Mouse (Mus musculus) T-helper 1 cell (primary cell): ENCODE measurements at regions not wholly inside any gene's neighbourhood (a gene's known extent, or its start where the extent isn't known, plus 50 kb on each side); places are given as distances from the start of the nearest gene placed in this dataset.

ENCODE experiments used
- in situ Hi-C: fragments of 300-600 bp; cut with MboI, MseI; formaldehyde crosslinking; loops from one replicate; pipeline ENCODE4 v1.15.1; 2025; ENCODE audit warnings: high pct_unique_total_duplicates

DNA sequence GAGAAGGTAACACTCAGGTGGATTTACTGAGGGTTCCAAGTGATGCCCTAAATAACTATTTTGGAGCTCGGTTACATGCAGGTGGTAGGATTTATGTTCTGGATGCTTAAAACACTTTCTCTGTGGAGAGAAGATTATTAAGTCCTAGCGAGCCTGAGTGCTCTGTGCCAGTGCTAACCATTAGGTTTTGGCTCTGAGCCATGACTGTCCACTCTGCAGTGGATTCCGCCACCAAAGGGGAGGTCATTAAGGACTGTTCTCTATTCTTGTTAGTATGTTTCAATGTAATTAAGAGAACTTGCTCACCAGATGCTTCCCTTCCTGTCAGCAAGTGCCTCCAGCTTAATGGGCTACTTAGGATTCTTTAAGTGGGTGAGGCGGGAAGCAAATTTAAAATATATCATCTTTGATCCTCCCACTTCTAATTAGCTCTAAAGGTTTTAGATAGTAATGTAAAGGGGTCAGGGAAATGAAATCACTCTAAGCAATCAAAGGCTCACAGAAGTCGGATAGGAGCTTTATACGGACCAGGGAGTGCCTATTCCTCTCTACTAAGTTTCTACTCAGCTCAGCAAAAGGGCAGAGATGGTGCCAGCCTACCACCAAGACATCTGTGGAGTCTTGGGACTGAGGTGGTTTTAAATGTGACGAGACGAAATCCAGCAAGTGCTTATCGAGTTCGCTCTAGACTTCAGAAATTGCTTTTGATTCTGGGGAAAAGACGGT lies 301.6 kb upstream of the Gm15217 start:
- in situ Hi-C loops, result no loop called here

DNA sequence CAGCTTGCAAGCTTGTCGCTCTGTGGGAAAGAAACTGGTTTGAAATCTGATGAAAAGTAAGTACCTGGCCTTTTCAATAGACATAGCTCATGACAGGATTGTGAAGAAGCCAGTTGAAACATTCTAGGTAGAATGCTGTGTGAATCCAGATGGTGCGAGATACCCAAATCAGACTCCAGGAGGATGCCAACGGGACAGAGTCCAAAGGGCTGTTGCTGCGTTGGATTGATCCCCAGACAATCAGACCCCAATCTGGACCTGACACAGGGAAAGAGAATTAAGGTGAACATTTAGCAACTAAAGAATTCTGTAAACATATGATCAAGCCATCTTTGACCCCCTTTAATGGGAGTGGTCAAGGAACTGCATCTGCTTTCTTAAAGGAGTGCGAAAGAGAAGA lies 296.6 kb upstream of the Gm15217 start:
- in situ Hi-C loops, result no loop called here

DNA sequence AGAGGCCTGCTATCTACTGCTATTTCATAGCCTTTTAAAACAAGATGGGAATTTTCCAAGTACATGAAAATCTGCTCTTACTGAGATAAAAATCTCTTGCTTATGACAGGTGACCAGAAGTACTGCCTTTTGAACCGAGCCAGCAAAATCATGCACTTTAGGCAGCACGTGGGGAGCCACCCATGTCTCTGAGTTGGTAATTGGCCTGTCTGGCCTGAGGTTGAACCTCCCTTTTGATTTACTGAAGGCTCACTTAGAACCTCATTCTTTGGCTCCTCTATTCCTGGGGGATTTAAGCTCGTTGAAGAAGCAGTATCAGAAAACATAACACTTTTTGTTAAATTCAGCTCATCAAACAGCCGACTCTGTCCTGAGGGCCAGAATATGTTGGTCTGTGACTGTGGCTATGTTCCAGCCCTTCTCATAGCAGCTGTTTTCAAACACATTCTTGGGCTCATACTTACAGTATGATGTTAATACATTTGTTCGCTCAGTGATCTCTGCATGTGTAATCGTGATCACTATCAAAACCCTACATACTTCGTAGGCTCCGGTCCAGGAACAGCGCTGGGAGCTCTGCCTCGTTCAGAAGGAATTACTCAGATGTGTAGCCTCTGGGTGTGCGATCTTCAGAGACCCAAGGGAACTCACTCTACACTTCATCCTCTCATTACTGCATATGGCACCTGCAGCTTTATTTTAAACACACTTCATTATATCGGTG lies 290.1 kb upstream of the Gm15217 start:
- in situ Hi-C loops, result no loop called here

DNA sequence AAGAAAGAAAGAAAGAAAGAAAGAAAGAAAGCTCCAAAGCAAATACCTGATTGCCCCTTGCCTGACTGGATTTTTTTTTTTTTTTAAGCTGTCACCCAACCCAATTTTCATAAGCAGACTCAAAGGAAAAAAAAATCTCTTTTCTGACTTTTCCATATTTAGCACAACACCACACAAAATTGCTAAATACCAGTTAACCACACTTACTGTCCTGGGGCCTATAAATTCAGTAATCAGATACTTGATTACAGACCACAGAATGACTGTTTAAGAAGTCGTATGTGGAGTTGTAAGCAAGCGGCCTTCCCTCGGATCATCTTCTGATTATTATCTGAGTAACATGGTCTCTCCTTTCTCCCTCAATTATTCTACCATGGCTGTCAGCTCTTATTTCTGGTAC lies 263.3 kb upstream of the Gm15217 start:
- in situ Hi-C loops, result no loop called here

DNA sequence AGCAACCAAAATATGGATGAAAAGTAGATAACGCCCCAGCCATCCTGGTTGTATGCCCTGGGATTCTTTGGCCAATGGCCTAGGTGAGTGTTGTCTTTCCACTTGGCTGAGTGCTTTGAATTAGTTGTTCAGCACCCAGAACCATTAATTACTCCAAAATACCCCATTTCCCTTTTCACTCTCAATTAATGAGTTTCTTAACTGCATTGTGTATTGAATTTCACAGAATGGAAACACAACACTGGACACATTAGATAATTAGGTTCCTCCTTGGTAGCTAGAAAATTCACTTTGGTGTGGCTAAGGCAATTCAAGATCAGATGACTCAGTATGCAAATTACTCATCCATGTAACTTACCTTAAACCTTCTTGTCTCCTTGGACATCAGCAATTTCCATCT lies 252.7 kb upstream of the Gm15217 start:
- in situ Hi-C loops, result no loop called here

DNA sequence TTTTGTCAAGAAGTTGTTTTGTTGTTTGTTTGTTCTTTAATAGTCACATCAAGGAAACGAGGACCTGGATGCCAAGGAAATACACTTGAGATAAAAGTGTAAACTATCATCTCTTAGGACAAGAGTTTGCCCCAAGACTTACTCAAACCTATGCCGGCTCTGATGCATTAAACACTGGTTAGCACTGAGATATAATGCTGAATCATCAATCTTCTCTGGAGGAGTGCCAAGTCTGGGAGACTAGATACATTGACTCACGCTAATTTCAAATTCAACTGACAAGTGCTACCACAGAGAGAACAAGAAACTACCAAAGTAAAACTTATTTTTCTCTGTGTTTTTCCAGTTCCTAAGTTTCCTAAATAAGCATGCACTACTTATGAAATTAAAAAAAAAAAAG lies 249.5 kb upstream of the Gm15217 start:
- in situ Hi-C loops, result no loop called here

DNA sequence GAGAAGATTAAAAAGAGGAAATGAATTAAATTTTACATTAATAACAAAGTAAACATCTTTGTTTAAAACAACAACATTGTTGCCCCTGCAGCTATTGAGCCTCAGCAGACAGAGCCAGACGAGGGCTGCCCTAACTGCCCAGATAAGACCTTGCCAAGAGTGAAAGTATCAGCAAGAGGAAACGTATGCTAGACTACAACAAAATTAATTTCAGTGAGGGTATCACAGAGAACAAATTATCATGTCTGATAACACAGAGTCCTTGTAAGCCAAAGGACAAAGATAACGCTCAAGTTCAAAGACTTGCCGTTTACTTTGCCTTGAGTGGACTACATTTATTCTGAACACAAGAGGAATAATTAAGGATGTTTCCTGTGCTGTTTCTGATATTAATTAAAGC lies 235.0 kb upstream of the Gm15217 start:
- in situ Hi-C loops, result no loop called here

DNA sequence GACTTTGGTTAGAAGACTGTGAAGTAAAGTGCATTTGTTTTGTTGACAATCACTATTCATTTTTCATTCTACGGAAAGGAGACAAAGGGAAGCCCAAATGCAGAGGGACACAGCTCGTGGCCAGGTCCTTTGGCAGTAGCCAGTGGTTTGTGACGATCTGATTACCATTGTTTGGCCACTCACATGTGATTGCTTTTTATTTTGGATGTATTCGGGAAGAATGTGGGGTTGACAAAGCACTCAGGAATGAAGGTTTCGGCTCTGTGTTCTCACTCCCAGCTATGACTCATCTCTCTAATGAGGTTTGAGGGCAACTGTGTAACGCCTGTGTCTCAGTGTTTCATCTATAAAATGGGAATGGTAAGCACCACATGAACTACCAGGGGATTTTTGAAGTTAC lies 234.5 kb upstream of the Gm15217 start:
- in situ Hi-C loops, result no loop called here

DNA sequence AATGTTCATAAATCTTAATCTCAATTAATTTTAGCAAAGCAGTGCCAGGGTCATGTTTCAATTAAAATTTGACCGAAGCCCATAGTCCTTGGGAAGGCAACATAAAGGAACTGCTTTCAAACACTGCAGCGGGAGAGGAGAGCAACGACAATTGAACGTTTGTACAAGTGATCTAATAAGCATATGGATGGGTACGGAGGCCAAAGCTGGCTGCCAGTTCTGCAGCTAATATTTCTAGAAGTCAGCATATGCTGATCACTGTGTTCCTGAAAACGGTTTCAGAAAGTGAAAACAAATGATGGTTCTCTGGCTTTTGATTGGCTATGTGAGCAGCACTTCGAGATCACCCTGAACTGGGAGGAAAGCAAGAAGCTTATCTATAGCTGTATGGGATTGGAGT lies 233.6 kb upstream of the Gm15217 start:
- in situ Hi-C loops, result no loop called here

DNA sequence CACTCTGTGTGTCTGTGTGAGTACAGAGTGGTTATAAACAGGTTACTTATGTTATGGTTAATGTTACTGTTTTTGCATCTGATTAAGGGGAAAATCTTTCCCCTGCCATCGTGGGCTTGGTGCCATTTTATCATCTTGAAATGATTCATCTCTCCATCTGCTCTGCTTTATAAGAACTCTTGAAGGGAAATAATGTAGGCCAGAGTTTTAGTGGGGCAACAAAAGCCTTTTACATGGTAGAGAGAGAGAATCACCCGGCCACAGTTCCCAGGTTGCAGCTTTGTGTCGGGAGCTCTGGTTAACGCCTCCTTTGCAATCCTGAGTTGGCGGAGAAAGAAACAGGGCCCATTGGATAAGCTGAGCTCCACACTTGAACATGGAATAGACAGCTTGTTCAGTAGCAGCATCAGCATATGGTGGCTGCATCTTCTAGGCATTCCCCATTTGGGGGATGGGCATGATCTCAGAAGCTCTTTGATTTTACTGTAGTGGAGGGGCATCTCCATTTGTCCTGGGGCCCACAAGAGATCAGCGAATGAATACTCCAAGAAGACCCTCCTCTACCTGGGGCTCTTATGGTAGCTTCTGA lies 230.0 kb upstream of the Gm15217 start:
- in situ Hi-C loops, result no loop called here

DNA sequence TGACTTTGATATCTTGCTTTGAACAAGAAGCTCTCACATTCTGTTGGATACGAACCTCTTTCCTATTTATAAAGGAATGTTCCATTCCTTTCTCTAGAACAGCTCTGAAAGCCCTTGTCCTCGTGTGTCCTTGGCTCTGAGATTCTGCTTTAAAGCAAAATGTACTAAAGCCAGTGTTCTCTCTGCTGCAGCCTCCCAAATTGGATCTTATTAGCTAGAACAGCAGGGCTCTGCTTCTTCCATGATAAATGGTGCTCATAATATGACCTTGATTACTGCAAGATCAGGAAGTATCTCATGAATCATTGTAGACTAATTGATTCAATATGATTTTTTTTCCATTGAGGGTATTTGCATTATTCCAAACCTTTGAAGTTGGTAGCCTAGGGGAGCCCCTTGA lies 220.5 kb upstream of the Gm15217 start:
- in situ Hi-C loops, result no loop called here

DNA sequence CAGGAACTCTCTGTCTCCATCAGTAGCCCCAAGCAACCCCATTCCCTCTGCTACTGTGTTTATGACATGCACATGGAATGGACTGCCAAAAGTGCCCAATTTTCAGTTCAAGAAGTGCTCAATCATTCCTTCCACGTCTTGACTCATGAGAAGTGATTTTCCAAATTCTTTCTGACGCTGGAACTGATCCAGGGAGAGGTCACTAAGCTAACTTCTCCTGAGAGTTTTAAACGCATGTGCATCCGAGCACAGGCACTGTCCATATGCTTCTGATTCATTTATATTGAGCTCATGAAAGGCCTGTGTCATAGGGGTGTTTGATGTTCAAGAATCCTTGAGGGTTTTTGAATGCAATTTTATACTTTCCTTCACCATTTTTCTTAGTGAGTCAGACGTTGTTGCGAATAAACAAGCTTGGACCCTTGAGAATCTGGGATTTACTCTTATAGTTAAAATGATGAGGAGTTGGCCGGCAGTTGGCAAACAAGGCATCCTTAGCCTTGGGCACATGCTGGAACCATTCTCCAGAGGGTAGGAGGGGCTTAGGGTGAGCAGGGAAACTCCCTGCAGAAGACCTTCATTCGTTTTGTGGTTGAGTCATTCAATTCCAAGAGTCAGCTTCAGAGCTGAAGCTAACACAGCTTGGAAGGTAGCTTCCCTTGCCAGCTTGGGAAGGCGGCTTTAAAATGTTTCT lies 206.9 kb upstream of the Gm15217 start:
- in situ Hi-C loops, result loop anchor here (10.0 kb wide), 1 partner anchor 1002 kb away; no protein-coding TSS in a partner anchor

DNA sequence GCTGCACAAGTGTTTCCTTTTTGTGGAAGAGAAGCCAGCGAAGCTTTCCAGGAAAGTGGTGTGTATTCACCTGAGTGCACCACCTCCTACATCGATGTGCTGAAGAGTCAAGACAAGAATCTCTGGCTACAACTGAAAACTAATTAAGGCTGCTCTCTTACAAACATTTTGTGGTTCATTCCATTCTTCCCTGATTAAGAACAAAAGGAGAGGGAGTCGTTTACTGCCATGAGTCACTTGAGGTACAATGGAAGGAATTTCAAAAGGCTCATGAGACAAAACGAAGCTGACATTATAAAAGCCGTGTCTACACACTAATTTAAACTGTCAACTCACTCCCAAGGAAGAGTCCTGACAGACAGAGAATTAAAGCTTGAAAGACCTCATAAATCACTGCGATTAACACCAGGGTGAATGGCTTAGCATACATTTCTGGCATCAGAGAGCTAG lies 206.3 kb upstream of the Gm15217 start:
- in situ Hi-C loops, result loop anchor here (10.0 kb wide), 1 partner anchor 1002 kb away; no protein-coding TSS in a partner anchor

DNA sequence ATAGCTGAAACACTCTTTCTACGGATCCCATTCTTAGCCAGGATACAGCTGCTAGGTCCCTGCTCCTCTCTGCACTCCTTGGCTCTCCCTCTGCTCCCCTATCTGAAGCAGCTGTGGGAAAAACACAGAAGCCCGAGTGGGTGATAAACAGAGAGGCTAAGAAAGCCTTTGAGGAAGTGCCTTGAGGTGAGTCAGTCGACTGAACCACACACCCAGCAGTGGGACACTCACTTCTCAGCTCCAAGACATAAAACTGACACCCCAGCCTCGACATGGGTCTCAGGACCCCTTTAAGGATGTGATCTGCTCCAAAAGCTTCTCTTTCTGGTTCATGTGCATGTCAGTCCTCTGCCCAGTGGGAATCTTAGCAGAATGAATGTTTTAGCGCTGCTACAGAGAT lies 204.8 kb upstream of the Gm15217 start:
- in situ Hi-C loops, result loop anchor here (10.0 kb wide), 1 partner anchor 1000 kb away; no protein-coding TSS in a partner anchor

DNA sequence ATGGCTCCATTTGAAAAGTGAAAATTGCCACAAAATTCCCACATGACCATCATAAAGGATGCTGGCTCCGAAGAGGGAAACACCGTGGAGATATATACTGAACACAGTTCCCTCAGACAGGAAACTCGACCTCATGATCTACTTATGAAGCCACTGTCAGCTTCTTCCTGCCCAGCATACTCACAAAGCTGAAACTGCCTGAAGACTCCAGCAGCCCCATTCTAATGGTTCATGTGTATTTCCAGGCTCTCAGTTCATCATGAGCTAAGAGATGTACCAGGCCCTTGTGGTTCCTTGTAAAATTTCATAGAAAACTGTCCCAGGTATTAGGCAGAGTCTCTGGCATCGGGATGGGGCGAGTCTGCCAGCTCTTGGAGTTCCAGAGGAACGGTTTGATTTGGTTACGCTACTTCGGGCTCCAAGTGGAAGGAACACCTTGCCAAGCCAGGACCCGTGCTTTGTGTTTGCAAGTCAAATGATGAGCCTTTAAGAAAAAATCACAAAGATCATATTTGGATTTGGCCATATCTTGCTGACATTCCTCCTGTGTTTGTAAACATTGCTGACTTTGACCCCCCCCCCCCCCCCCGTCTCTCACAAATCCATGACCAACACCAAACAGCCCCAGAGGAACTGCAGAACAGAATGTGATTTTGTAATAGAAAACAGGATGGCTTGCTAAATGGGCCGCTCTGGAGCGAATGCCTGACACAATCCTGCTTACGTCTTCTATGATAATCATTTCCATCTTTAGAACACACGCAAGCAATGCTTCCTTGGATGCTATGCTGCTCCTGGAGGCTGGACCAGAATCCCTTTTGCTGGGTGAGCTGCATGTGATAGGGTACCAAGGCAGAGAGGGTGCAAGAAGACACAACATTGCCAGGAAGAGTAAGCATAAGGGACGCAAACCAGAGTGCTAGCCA lies 203.7 kb upstream of the Gm15217 start:
- in situ Hi-C loops, result loop anchor here (10.0 kb wide), 1 partner anchor 999 kb away; no protein-coding TSS in a partner anchor

DNA sequence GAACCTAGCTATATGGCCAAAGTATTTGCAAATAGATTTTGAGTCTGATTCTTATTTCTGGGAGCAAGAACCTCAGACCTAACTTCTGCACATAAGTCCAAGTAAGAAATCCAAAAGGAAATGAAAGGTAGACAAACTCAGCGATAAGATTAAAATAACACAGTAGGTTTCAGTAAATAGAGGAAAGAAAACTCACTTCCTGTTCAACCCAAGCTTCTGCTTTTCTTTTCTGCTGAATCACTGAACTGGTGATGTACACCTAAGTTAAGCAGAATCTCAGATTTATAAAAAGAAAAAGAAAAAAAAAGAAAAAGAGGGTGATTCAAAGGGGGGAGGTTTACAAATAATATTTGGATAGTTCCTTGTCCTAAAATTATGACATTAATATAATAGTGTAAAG lies 200.2 kb upstream of the Gm15217 start:
- in situ Hi-C loops, result loop anchor here (10.0 kb wide), 1 partner anchor 996 kb away; no protein-coding TSS in a partner anchor

DNA sequence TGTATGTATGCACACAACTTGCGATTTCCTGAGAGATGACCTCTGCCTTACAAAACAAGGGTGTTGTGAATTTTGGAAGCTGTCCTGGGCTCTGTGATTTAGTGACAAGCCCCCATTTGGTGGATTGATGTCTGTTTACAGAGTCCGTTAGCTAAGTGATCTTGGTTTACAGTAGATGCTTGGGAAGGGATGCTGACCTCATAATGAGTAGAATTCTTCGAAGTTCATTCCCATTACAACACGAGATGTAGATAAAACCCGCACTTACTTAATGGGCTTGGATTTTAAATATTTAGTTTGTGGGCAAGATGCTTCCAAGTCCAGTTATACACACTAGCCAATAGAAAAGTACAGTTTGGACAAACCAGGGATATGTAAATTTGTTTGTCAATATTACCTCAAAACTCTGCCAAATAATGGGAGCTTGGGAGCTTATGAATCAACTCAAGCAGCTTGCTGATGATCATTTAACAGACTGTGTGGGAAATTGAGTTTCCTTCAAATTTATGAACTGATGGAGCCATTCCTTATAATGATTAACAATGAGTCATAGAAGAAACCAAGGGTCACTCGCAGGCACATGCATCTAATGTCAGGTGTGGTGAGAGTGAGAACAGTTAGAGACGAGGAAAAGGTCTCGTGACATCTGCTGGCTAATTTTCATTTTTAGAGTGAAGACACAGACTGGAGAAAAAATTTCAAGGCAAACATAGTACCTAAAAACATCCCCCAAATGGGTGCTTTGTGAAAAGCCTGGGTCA lies 187.4 kb upstream of the Gm15217 start:
- in situ Hi-C loops, result no loop called here

DNA sequence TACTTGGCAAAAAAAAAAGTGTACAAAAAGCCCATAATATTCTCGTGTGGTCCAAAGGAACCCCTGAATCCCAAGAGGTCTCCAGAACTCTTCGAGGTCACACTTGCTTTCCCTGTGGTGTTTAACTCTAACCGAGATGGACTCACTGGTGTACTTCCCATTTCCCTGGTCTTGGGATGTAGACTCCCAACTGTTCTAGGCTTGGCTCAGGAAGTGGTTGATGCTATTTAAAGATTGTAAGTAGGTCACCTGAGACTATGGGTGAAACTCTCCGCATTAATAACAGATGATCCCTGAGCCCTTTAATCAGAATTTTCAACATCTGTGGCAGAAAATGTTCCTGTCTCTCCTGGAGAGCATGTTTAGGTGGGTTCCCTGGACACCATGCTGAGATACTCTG lies 185.6 kb upstream of the Gm15217 start:
- in situ Hi-C loops, result no loop called here

DNA sequence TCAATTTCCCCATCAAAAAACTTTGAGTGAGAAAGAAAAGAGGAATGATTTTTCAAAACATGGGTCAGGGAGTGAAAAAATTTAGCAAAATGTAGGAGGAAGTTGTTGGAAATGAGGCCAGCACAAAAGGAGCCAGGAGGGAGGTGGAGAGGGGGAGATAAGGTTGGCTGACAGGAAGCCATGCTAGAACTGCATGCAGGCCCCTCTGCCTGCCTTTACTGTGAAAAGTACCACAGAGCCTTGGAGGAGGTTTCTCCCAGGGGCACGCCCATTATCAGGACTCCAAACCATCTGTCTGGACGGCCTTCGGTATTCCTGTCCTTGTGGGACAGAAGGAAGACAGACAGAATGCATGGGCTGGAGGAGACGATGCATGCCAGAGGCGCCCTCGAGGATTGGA lies 183.3 kb upstream of the Gm15217 start:
- in situ Hi-C loops, result no loop called here

DNA sequence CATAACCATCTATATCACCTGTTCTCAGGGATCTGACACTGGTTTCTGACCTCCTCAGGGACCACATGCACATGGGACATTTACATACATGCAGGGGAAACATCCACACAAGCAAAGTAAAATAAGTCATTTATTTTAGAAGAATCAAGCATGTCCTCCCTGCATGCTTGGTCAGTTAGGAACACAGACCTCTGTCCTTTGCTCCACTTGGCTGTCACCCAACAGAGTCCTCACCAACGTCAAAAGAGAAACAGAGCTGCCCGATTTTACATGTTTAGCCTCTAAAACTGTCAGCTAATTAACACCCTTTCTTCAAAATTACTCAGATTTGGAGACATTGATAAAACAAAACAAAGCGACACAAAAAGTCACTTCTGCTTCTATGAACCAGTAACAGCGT lies 176.4 kb upstream of the Gm15217 start:
- in situ Hi-C loops, result no loop called here
